Mouse (Mus musculus) monocyte, adult 2 months (primary cell): ENCODE measurements around the gene Zfp629.
A peak's percentile ranks its signal among the peaks of the same experiment; 100 is the strongest.

Experiments
- DNase-seq, 2 experiments: peaks; one replicate each; pipeline ENCODE4 v3.0.0; 2022; ENCODE audit warnings: low spot score in 2 of 2, low read depth in 1 of 2

Gene Zfp629

DNA sequence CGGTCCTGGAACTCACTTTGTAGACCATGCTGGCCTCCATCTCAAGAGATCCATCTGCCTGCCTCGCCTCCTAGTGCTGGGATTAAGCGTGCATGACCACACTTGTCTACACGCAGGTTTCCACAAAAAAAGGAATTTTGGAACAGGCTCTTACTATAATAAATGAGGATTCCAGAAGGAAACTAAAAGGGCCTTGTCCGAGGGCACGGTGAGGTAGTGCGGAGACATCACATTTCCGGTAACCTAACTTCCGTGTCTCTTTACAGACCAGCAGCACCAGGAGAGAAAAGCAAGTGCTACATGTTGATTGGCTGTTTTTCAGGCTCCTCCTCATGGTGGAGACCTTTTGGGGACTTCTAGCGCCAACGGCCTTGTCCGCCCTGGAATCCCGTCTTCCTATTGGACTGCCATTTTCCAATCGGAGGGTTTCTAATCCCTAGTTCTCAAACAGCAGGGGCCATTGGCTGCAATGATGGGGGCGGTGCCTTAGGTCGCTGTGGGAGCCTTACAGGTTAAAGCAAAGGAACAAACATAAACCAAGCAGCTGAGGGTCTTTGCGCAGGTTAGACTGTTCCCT lies 42.6 kb downstream of the Zfp629 start, which contains the start of gene Phkg2:
Gene Phkg2, plus strand, starts transcription at position 446 of the 577 bp plus-strand sequence.
- DNase-seq = peak; percentile 82 to 85

DNA sequence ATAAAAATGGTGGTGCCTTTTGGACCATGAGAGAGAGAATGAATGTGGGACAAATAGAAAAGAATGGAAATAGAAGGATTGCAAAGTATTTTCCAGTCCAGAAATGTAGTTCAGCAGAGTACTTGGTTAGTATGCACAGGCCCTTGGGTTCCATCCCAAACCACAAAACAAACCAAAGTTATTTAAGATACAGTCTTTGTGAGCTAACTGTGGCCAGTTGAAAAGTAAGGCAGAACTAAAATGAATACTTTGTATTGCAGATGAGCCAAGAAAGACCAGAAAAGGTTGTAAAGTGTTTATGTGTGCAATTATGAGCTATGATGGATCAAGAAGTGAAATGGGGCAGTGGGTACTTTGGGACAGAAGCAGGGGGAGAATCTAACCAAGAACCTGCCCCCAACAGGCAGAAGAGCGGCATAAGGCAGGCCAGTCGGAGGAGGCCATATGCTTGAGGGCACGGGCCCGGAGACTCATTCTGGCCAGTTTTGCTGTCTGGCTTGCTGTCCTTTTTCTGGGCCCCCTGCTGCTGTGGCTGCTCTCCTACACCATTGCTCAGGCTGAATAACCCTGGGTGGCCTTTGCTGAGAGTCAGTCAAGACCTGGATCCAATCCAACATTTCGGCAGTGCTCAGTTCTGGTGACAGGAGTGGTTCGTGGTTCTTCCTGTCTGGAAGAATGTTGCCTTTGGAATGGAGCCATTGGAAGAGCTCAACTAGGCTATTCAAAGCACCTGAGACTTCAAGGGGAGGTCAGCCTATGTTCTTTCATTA lies 51.0 kb downstream of the Zfp629 start:
- no peak for DNase-seq

GRCm38 (mm10) chr7:127561340-127561858 lies 54.2 kb downstream of the Zfp629 start, which contains the start of gene Tmem265:
Gene Tmem265, plus strand, starts transcription at chr7:127561390.
- DNase-seq = no peak

GRCm38 (mm10) chr7:127560580-127560979 lies 55.0 kb downstream of the Zfp629 start:
- no peak for DNase-seq
